Mouse (Mus musculus): ENCODE data around the gene Gm9837.

- TF ChIP-seq CTCF (IDR thresholded peaks at IDR 0.05; ENCODE audit: low read depth, low read length) (no peak), POLR2A (IDR thresholded peaks at IDR 0.05; ENCODE audit: extremely low read depth, insufficient read depth, low read length) (no peak)
These were observed 10.9 kb upstream of the Gm9837 start for GRCm38 (mm10) chr11:53481088-53481730.

Measured in liver, adult 2 months (tissue).